Mouse (Mus musculus) forebrain, embryonic 12.5 days (tissue): ENCODE results near the gene Zfp36l2. TPM values are rescaled to one million over a fixed set of nuclear protein-coding genes. Genes with fewer than 3 reads are reported as not detected.

Source experiments
- ATAC-seq: fragments of 200-750 bp; cut with Nextera tagmentation; 2 replicates; pipeline ENCODE4 v1.8.0; 2017; ENCODE audit warnings: moderate TSS enrichment; ENCODE audit not compliant: low FRiP score
- H3K27ac ChIP-seq: fragments of 300-500 bp; sonication (generic); 2 replicates; pipeline ENCODE4 v1.5.1; 2016; ENCODE audit warnings: mild to moderate bottlenecking
- H3K27me3 ChIP-seq: fragments of 300-500 bp; sonication (generic); 2 replicates; pipeline ENCODE4 v1.6.1; 2016; ENCODE audit warnings: mild to moderate bottlenecking
- H3K36me3 ChIP-seq: fragments of 300-500 bp; sonication (generic); replicated peaks from 2 replicates; pipeline ENCODE4 v1.6.1; 2016; ENCODE audit warnings: mild to moderate bottlenecking
- H3K4me1 ChIP-seq: fragments of 300-500 bp; sonication (generic); 2 replicates; pipeline ENCODE4 v1.6.1; 2016
- H3K4me2 ChIP-seq: fragments of 300-500 bp; sonication (generic); 2 replicates; pipeline ENCODE4 v1.6.1; 2016; ENCODE audit warnings: mild to moderate bottlenecking, moderate library complexity
- H3K4me3 ChIP-seq: fragments of 300-500 bp; sonication (generic); replicated peaks from 2 replicates; pipeline ENCODE4 v1.5.1; 2016; ENCODE audit warnings: mild to moderate bottlenecking
- H3K9ac ChIP-seq: fragments of 300-500 bp; sonication (generic); 2 replicates; pipeline ENCODE4 v1.6.1; 2016; ENCODE audit warnings: mild to moderate bottlenecking
- H3K9me3 ChIP-seq: fragments of 300-500 bp; sonication (generic); 2 replicates; pipeline ENCODE4 v1.6.1; 2016
- WGBS: fragments of 180-500 bp; shearing (Covaris S2); methylation state at CpG from one replicate; pipeline ENCODE4 v1.1.7; 2016; 5-methylcytosine and 5-hydroxymethylcytosine counted together
- polyA plus RNA-seq: library from polyadenylated mRNA; unstranded; fragments of >200 nt; fragmentation: Nextera tagmentation; extraction: Ambion mirVana; gene quantifications from 2 replicates; pipeline ENCODE4 v1.2.1, GENCODE M21; 2016

Gene Zfp36l2
- polyA plus RNA-seq, 1 experiment from 2014 or later: 10.6 TPM

DNA sequence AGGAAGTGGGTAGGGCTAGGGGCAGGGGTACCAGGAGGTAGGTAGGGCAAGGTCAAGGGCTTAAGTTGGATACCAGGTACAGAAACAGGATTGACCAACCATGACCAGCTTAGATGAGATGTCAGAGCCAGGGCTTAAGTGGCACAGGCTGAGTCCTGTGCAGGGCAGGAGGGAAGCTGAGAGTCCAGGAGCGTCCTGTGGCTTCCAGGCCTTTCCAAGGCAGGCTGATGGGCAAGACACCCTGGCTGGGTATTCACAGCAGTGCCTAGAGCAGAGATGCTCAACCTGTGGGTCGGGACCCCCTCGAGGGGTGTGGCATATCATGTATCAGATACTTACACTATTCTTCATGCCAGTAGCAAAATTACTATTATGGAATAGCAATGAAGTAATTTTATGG lies 22.0 kb downstream of the Zfp36l2 start:
- H3K27me3 ChIP-seq: no peaks in the 10 kb centered on the region
- H3K4me2 ChIP-seq: no peak overlapping the region
- no peaks in the 10 kb centered on the region for H3K9me3 ChIP-seq
- WGBS: 82% methylated on average over 3 of the region's 3 CpGs
- no peak overlapping the region for H3K27ac ChIP-seq
- ATAC-seq: no peak
- no peak overlapping the region for H3K9ac ChIP-seq
- no peak overlapping the region for H3K4me3 ChIP-seq
- H3K36me3 ChIP-seq: no peaks in the 10 kb centered on the region
- peaks cover 8% of the 10 kb centered on the region; the same call in 1 of the 2 replicates for H3K4me1 ChIP-seq

GRCm38 (mm10) chr17:84164146-84164545 lies 23.6 kb downstream of the Zfp36l2 start:
- no peak for ATAC-seq
- no peaks in the 10 kb centered on the region for H3K27me3 ChIP-seq
- no peak overlapping the region for H3K9ac ChIP-seq
- no peak overlapping the region for H3K4me2 ChIP-seq
- H3K36me3 ChIP-seq: no peaks in the 10 kb centered on the region
- no peak overlapping the region for H3K4me3 ChIP-seq
- no peak overlapping the region for H3K27ac ChIP-seq
- H3K9me3 ChIP-seq: no peaks in the 10 kb centered on the region
- WGBS: 77% methylated on average over 8 of the region's 8 CpGs
- peaks cover 8% of the 10 kb centered on the region; the same call in 1 of the 2 replicates for H3K4me1 ChIP-seq

DNA sequence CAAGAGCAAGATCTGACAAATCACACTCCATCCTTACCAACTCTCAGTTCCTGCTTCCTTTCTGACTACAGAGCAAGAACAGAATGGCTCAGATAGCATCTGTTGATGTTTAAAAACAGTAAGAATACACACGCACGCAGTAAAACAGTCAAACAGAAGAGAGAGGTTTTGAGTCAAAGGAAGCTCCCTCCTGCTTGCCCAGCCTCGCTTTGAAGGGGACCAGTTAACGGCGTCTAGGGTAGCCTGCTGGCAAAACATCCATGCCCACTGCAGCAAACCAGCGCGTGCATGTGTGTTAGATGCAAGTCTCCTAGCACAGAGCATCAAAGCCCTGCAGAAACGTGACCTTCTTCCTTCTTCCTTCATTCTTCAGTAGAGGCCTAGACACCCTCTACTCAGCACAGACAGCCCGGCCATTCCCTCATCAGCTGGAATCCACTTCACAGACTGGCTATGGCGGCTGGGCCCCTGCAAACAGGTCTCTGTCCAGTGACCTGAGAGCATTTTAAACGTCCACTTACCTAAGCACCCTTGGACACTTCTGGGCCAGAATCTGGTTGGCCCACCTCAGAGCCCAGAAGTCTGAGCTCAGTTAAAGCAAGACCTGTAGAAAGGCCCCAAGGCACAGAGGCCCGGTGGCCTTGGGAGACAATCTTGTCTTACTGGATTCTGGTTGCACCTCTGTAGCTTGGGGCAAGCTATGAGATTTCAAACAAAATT lies 24.5 kb downstream of the Zfp36l2 start:
- Histone ChIP-seq H3K9me3 (no peaks in the 10 kb centered on the region), H3K4me1 (peaks cover 8% of the 10 kb centered on the region; the same call in 1 of the 2 replicates), H3K4me3 (no peak overlapping the region), H3K36me3 (no peaks in the 10 kb centered on the region), H3K27ac (no peak overlapping the region), H3K9ac (no peak overlapping the region), H3K4me2 (no peak overlapping the region), H3K27me3 (no peaks in the 10 kb centered on the region)
- 82% methylated on average over 12 of the region's 12 CpGs for WGBS
- no peak for ATAC-seq

GRCm38 (mm10) chr17:84162211-84162760 lies 25.5 kb downstream of the Zfp36l2 start:
- no peak overlapping the region for H3K4me2 ChIP-seq
- H3K9me3 ChIP-seq: no peaks in the 10 kb centered on the region
- peaks cover 7% of the 10 kb centered on the region; the same call in 1 of the 2 replicates for H3K27me3 ChIP-seq
- H3K4me1 ChIP-seq: peaks cover 8% of the 10 kb centered on the region; the same call in 1 of the 2 replicates
- ATAC-seq: no peak
- no peak overlapping the region for H3K4me3 ChIP-seq
- 90% methylated on average over 8 of the region's 8 CpGs for WGBS
- no peaks in the 10 kb centered on the region for H3K36me3 ChIP-seq
- no peak overlapping the region for H3K27ac ChIP-seq
- no peak overlapping the region for H3K9ac ChIP-seq

DNA sequence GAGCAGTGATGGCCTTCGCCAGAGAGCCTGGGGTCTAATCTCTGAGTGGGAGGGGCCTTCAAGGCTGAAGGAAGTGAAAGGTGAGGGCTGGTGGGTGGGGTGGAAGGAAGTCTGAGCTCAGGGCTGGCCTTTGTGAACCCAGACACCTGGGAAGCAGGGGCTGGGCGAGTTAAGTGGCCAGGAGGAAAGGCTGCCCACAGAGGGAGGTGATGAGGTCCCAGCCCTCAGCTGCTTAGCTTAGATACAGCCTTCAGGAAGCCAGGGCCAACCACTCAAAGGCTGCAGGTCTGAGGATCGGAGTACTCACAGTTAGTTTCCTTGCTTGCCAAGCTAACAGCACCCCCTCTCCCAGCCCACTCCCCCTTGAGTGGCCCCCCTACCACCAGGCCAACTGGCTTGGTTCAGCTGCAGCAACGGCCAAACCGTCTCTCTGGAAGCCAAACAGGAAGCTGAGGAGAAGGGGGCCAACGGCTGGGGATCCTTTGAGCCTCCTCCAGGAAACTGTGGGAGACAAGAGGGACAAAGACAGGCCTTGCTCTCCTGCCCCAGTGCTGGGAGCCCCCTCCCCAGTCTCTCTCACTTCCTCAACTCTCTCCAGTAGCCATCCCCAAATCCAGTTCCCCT lies 26.4 kb downstream of the Zfp36l2 start:
- WGBS: 53% methylated on average over 6 of the region's 6 CpGs
- H3K27ac ChIP-seq: no peak overlapping the region
- ATAC-seq: no peak

GRCm38 (mm10) chr17:84158891-84159290 lies 28.9 kb downstream of the Zfp36l2 start:
- WGBS: 39% methylated on average over 15 of the region's 15 CpGs
- no peak overlapping the region for H3K9ac ChIP-seq
- H3K4me3 ChIP-seq: no peak overlapping the region
- H3K27ac ChIP-seq: no peak overlapping the region
- no peaks in the 10 kb centered on the region for H3K9me3 ChIP-seq
- H3K4me1 ChIP-seq: peaks cover 14% of the 10 kb centered on the region; the same call in 1 of the 2 replicates
- H3K36me3 ChIP-seq: no peaks in the 10 kb centered on the region
- ATAC-seq: no peak
- H3K4me2 ChIP-seq: no peak overlapping the region
- peaks cover 20% of the 10 kb centered on the region; the same call in 1 of the 2 replicates for H3K27me3 ChIP-seq

More for the DNA sequence above, 26.4 kb downstream of the Zfp36l2 start:
- Histone ChIP-seq H3K36me3 (no peaks in the 10 kb centered on the region), H3K4me2 (no peak overlapping the region), H3K9ac (no peak overlapping the region), H3K4me1 (peaks cover 14% of the 10 kb centered on the region; the same call in 1 of the 2 replicates), H3K4me3 (no peak overlapping the region), H3K9me3 (no peaks in the 10 kb centered on the region), H3K27me3 (peaks cover 14% of the 10 kb centered on the region; the same call in 1 of the 2 replicates)

DNA sequence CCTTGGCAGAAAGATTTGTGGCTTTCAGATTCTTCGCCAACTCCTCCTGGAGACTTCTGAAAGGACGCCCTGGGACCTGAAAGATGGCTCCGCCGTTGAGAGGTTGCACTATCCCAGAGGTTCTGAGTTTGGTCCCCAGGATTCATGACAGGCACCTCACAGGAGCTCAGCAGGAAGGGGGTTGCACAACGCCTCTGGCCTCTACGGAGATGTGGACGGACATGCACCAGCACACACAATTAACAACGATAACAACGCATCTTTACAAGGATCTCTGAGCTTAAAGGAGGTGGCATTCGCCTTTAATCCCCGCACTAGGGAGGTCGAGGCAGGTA lies 29.3 kb downstream of the Zfp36l2 start:
- H3K4me1 ChIP-seq: peaks cover 14% of the 10 kb centered on the region; the same call in 1 of the 2 replicates
- no peak overlapping the region for H3K4me3 ChIP-seq
- H3K36me3 ChIP-seq: no peaks in the 10 kb centered on the region
- no peaks in the 10 kb centered on the region for H3K9me3 ChIP-seq
- H3K9ac ChIP-seq: no peak overlapping the region
- whole genome bisulfite sequencing: 85% methylated on average over 12 of the region's 12 CpGs
- peaks cover 20% of the 10 kb centered on the region; the same call in 1 of the 2 replicates for H3K27me3 ChIP-seq
- H3K27ac ChIP-seq: no peak overlapping the region
- ATAC-seq: no peak
- H3K4me2 ChIP-seq: no peak overlapping the region

DNA sequence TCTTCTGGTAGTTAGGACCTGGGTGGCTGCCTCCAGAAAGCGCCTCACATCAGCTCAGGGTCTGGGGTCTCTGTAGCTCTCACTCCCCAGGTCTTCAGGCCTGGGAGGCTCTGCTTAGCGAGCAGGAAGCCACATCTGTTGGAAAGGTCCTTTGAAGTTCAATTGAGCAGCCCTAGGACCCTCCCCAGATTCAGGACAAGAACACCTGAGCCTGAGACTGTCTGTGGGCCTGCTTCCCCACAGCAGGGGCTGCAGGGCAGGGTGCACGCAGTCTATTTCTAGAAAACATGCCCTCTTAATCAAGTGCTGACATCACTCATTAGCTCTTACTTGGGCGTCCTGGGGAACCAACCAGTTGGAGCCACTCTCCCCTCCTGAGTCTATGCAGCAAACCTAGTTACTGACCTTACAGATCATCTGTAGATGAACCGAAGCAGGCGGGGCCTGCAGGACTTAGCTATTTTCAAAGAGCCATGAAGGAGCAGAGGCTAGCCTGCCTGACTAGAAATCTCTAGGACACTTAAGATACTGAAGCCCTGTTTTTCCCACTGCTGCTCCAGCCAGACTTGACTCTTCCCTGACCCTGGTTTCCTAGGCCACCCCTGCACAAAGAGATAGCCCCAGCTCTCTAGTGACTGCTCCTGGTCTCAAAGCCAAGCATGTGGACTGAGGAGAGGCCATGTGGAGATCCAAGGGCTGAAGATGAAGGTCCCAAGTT lies 29.8 kb downstream of the Zfp36l2 start:
- ATAC-seq: no peak
- Histone ChIP-seq H3K27me3 (peaks cover 20% of the 10 kb centered on the region; the same call in 1 of the 2 replicates), H3K4me3 (no peak overlapping the region), H3K9ac (no peak overlapping the region), H3K9me3 (no peaks in the 10 kb centered on the region), H3K4me2 (no peak overlapping the region), H3K27ac (no peak overlapping the region), H3K36me3 (no peaks in the 10 kb centered on the region), H3K4me1 (peaks cover 14% of the 10 kb centered on the region; the same call in 1 of the 2 replicates)
- 71% methylated on average over 6 of the region's 6 CpGs for WGBS

GRCm38 (mm10) chr17:84156748-84157742 lies 30.7 kb downstream of the Zfp36l2 start:
- Histone ChIP-seq H3K4me1 (peaks cover 14% of the 10 kb centered on the region; the same call in 1 of the 2 replicates), H3K27me3 (peaks cover 20% of the 10 kb centered on the region; the same call in 1 of the 2 replicates), H3K36me3 (no peaks in the 10 kb centered on the region), H3K9me3 (no peaks in the 10 kb centered on the region), H3K27ac (no peak overlapping the region), H3K9ac (no peak overlapping the region), H3K4me3 (no peak overlapping the region), H3K4me2 (no peak overlapping the region)
- WGBS: 33% methylated on average over 19 of the region's 19 CpGs
- ATAC-seq: no peak

GRCm38 (mm10) chr17:84156227-84156573 lies 31.5 kb downstream of the Zfp36l2 start:
- Histone ChIP-seq H3K27me3 (peaks cover 20% of the 10 kb centered on the region; the same call in 1 of the 2 replicates), H3K9me3 (no peaks in the 10 kb centered on the region), H3K27ac (no peak overlapping the region), H3K9ac (no peak overlapping the region), H3K36me3 (no peaks in the 10 kb centered on the region), H3K4me1 (peaks cover 9% of the 10 kb centered on the region; the same call in 1 of the 2 replicates), H3K4me2 (no peak overlapping the region), H3K4me3 (no peak overlapping the region)
- WGBS: 63% methylated on average over 13 of the region's 13 CpGs
- no peak for ATAC-seq

GRCm38 (mm10) chr17:84155516-84156226 lies 32.1 kb downstream of the Zfp36l2 start:
- 85% methylated on average over 8 of the region's 8 CpGs for WGBS
- H3K27me3 ChIP-seq: peaks cover 20% of the 10 kb centered on the region; the same call in 1 of the 2 replicates
- no peak for ATAC-seq

More at GRCm38 (mm10) chr17:84155516-84156226, 32.1 kb downstream of the Zfp36l2 start:
- H3K4me3 ChIP-seq: no peak overlapping the region
- H3K4me2 ChIP-seq: no peak overlapping the region
- no peaks in the 10 kb centered on the region for H3K9me3 ChIP-seq
- H3K4me1 ChIP-seq: peaks cover 6% of the 10 kb centered on the region; the same call in 1 of the 2 replicates
- no peak overlapping the region for H3K27ac ChIP-seq
- H3K36me3 ChIP-seq: no peaks in the 10 kb centered on the region
- H3K9ac ChIP-seq: no peak overlapping the region
